Mouse (Mus musculus): ENCODE measurements around the gene Tlk2.

The Tlk2 gene

GRCm38 (mm10) chr11:105313633-105314014 lies 135.0 kb downstream of the Tlk2 start:
- DNase-seq (ENCODE audit: low spot score): no peak

- DNase-seq (ENCODE audit: low spot score): no peak
These were observed 136.7 kb downstream of the Tlk2 start for GRCm38 (mm10) chr11:105315296-105315695.

GRCm38 (mm10) chr11:105316121-105316520 lies 137.5 kb downstream of the Tlk2 start:
- DNase-seq (ENCODE audit: low spot score): no peak

DNA sequence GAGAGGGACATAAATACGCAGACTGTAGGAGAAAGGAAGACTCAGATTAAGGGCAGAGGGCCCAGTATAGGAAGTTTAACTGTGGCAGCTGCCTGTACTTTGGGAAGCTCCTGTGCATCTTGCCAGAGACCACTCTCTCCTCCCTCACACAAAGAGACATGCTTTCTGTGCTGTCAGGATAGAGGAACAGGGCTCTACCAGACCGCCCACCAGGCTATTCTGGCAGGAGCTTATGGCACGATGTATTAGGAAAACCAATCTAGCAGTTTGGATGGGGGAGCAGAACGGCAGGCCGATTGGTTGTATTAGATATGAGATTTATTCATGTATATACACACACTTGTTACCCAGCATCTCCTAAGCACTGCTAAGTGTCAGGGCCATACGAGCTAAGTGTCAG lies 139.2 kb downstream of the Tlk2 start:
- no peak for DNase-seq (ENCODE audit: low spot score)

- no peak for DNase-seq (ENCODE audit: low spot score)
These were observed 142.5 kb downstream of the Tlk2 start for GRCm38 (mm10) chr11:105321090-105321489.

DNA sequence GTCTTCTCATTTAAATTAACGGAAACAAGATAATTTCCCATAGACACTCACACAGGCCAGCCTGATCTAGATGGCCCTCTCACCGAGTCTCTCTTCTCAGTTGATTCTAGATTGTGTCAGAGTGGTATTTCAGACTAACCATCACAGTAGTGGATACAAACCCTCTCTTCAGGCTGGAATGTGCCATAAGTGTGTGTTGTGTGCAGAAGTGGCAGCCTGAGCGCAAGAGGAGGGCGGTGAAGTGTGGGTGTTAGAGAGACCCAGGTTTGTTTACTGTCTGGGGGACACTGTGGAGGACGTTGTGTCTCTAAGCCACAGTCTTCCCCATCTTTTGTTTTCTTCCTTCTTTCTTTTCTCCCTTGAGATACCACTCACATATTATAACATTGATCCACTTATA lies 144.9 kb downstream of the Tlk2 start:
- no peak for DNase-seq (ENCODE audit: low spot score)

DNA sequence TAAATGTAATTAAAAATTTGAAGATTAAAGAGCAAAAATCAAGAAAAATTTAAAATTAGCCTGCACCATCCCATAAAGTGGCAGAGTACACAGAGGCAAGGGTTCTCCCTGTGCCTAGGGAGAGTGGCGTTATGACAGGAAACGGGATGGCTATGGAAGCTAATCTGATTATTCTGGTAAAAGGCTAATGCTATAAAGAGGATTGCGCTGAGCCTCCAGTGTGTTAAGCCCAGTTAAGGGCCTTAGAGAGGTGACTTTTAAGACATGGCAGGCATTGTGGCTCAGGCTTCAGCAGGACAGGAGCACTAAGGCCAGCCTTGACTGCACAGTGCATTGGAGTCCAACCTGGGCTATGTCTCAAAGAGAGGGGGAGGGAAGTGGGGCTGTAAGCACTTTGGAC lies 148.5 kb downstream of the Tlk2 start:
- DNase-seq (ENCODE audit: low spot score): no peak

DNA sequence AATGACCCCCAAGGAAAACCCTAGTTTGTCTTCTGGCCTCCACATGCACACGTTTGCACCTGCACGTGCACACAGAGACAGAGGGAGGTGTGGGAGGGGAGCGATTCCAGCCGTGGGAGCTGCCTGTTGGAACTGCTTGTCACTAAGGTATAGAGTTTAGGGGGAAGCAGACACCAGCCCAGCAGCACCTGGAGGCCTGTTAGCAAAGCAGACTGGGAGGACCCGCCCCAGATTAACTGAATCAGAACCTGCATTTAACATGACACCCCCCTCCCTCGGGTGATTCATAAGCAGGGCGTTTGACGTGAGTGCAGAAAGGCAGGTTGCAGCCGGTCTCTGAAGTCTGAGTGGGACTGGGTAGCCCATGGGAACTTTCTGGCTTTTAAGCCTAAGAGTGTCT lies 151.4 kb downstream of the Tlk2 start:
- no peak for DNase-seq (ENCODE audit: low spot score)

GRCm38 (mm10) chr11:105331129-105331528 lies 152.5 kb downstream of the Tlk2 start:
- no peak for DNase-seq (ENCODE audit: low spot score)

- DNase-seq (ENCODE audit: low spot score): no peak
These were observed 153.1 kb downstream of the Tlk2 start for GRCm38 (mm10) chr11:105331732-105332131.

DNA sequence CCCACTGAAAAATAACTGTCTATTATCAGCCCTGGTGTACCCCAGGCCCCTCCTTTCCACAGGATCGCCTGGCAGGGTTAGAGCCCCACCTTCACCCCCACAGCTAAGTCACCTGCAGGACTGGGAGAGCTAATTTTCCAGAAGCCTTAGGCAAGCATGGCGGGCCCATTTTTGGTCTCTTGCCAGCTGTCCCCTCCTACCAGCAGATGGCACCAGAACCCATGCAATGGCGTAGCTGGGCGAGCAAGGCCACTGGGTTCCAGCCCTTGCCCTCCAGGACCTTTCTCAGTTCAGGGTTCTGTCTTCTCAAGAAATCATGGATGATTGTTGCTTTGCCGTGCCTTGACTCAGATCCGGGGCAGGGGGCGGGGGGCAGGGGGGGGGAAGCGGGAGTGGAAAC lies 153.9 kb downstream of the Tlk2 start:
- DNase-seq (ENCODE audit: low spot score): no peak

All from c-Kit-positive CD71-positive TER-119-positive erythroid progenitor cells, embryonic 14.5 days (primary cell).